Mouse (Mus musculus) kidney, adult 9 months (tissue): ENCODE measurements around the gene Htr2a.

Experiments
- DNase-seq: peaks from one replicate; pipeline ENCODE4 v3.0.0; 2022

Gene Htr2a

GRCm38 (mm10) chr14:74640819-74641381, at the start of gene Htr2a:
Htr2a (plus strand) TSS chr14:74640840.
- DNase-seq, result no peak

DNA sequence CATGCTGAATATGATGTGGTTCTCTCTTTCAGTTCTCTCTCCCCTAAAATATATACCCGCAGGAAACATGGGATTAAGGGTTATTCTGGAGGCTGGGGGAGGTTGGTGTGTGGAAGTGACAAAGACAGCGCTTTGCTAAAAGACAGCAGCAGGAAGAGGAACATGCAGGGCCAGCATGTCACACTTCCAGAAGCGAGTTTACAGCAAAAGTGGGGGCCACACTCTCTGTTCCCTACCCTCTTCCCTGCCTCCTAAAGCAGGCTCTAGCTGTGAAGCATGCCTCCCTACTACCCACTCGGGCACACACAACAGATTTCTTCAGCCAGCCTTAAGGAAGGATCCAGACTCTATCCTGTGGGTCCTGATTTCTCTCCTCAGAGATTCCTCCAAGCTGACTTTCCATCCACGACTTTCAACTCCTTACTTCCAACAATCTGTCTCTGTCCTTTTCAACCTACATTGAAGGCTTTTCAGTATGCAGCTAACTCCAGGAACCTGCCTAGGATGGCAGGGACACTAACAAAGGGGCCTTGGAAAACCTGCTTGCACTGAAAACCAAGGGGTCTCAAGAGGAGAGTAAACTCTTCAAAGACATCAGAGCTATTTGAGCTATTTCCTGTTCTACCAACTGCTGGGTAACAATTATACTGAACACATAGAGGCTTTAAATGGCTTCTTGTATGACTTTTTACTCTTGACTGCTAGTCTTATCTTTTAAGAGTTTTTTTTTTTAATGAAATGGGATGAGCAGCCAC, 39.1 kb upstream of the Htr2a start:
- DNase-seq, result no peak

GRCm38 (mm10) chr14:74602543-74602942, 38.1 kb upstream of the Htr2a start:
- peak; percentile 62 for DNase-seq

GRCm38 (mm10) chr14:74603131-74603766, 37.4 kb upstream of the Htr2a start:
- no peak for DNase-seq

DNA sequence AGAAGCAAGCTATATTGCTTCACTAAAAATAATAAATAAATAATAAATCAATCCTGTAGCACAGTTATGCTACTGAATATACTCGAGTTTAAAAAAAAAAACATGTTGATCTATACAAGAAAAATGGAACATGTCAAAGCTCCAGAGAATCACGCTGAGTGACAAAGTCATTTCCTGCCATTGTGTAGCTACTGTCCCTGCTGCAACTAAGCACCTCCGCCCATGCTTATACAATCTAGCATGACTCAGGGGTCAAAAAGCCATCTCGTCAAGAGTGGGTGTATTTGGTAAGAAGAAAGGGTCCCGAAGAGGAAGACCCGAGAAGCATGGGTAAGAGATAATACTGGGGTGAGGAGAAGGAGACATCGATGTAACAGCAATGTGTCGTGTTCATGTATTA, 29.3 kb upstream of the Htr2a start:
- DNase-seq, result peak; percentile 12

GRCm38 (mm10) chr14:74618858-74619257, 21.8 kb upstream of the Htr2a start:
- peak; percentile 11 for DNase-seq

DNA sequence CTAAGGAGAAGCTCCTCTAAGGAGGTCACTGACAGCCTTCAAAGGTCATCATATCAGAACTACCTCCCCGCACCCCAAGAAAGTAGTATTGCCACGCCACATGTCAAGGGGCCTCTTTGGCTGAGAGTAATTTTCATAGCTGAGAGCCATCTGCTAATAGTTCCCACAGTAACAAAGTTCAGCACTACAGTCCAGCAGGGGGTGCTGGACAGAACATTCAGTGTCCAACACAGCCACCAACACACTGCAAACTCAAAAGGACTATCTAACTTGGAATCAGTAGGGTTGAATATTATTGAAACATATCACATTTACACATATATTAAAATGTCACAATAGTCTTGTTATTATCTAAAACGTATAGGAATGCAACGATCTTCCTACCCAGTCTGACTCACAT, 2.6 kb upstream of the Htr2a start:
- peak; percentile 15 for DNase-seq

- DNase-seq, result no peak
Measured at GRCm38 (mm10) chr14:74641668-74642230, 1.1 kb downstream of the Htr2a start.

- peak; percentile 84 for DNase-seq
Measured at GRCm38 (mm10) chr14:74643296-74643695, 2.7 kb downstream of the Htr2a start.

- DNase-seq, result no peak
Measured at GRCm38 (mm10) chr14:74646107-74646793, 5.6 kb downstream of the Htr2a start.

GRCm38 (mm10) chr14:74650001-74650400, 9.4 kb downstream of the Htr2a start:
- DNase-seq, result no peak

DNA sequence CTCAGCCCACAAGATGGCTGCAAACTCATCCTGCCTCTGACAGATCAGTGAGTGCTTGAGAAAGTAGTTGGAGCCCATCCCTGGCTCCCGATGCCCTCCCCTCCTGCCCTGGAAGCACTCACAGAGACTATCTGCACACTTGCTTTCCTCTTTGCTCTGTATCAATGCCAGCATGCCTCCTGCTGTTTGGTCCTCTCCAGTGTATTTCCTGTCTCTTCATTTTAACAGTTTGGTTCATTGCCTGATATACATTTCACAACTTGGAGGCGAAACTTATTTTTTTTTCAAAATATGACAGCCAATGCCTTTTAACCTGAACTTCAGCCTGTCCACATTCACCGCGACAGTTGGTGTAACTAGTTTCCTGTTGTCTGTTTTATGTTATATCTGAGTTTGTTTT, 11.0 kb downstream of the Htr2a start:
- DNase-seq, result no peak

DNA sequence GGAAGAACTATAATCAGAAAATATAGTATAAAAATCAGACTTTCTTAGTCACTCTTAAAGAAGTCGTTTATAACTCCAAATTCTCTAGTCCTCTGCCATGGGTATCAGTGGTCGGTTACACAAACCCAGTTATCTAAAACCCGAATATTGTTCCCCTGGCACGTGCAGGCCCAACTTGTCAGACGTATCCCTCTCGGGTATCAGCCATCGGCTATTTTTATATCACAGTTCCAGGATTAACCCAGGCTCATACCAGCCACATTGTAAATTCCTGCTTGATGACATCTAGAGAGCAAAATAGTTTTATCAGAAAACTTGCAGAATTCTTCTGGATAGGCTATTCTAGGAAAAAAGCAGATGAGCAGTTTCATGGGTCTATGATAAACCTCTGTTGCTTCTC, 16.6 kb downstream of the Htr2a start:
- DNase-seq, result no peak

DNA sequence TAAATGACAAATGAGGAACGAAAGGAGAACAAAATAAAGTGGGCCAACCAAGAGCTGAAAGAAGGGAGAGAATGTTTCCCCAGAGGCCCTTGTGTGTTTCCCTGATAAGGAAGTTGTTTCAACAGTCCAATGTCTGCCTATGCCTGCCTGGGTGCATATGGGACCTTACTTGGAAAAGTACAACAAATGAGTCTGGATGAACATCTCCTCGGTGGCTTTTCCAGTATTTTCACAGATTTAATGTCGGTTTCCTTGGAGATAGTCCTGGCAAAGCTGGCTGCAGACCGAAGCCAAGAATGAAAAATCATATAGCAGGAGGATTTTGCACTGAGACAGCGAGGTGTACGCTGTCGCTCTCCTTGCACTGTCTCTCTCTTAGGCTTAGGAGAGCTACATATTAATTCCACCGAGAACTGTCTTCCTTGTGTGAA, 18.8 kb downstream of the Htr2a start:
- no peak for DNase-seq

GRCm38 (mm10) chr14:74672137-74673019, 31.7 kb downstream of the Htr2a start:
- DNase-seq, result no peak

- no peak for DNase-seq
Measured at GRCm38 (mm10) chr14:74673020-74673350, 32.3 kb downstream of the Htr2a start.

- no peak for DNase-seq
Measured at GRCm38 (mm10) chr14:74673584-74673983, 32.9 kb downstream of the Htr2a start.

DNA sequence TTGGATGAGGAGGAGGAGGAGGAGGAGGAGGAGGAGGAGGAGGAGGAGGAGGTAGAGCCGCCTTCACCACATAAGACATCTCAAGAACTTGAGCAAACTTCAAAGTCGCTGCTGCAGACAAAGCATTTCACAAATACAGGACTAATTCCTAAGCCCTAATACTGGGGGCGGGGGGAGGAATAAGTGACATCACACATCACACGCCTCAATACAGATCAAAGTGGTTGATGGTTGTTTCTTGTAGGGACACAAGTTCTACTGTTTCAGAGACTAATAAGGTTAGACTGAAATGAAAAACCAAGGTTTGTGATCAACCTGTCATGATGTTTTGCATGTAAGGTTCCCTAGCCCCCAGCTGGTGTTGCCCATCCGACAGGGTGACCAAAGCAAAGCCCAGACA, 39.2 kb downstream of the Htr2a start:
- no peak for DNase-seq

GRCm38 (mm10) chr14:74684298-74684978, 43.8 kb downstream of the Htr2a start:
- DNase-seq, result no peak

- no peak for DNase-seq
Measured at GRCm38 (mm10) chr14:74691963-74692362, 51.3 kb downstream of the Htr2a start.

DNA sequence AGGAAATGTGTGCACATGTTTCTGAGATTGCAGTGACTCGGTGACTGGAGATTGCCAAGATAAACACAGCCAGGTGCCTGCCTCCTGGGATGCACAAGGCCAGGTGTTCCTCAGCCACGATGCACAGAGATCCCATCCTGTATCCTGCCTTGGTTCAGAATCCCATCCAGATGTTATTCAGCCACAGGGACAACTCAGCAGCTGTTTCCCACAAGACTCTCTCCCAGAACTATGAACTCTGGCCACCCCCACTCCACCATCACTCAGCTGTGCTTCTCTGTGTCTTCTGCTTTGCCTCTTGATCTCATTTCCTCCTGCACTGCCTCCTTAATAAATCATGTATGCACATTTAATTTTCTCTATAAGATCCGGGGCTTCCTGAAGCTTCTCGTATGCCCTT, 56.1 kb downstream of the Htr2a start:
- no peak for DNase-seq

DNA sequence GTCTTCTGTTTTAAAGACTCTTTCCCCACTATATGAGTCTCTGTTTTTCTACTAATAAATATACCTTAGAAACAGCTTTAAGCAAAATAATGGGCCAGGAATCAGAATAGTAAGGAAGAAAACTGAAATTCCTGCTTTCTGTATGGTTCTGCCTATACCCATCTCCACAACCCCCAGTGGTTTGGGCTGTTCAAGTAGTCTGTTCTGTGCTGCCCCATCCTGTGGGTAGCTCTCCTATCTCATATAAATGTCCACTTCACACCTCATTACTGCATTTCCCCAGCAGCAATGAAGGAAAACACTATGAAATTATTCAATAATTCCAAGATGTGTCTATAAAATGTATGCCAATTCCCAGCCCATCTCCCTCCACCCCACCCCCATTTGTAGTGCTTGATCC, 56.8 kb downstream of the Htr2a start:
- no peak for DNase-seq
